Mouse (Mus musculus) adrenal gland (tissue): Measurements from ENCODE around the gene Lyrm1.

ENCODE experiments used
- intact Hi-C: fragments of 180-260 bp; cut with DNase I; formaldehyde crosslinking; loops from one replicate; pipeline ENCODE4 v1.15.1; 2025
- long read RNA-seq, 2 experiments: library from polyadenylated mRNA; unstranded; transcript quantifications; one replicate each; pipeline ENCODE4 v2.0.0; 2020; ENCODE audit warnings: borderline replicate concordance in 1 of 2; ENCODE audit not compliant: insufficient replicate concordance in 1 of 2

Lyrm1 gene
- long read RNA-seq, experiment 1, partial matches to known transcripts = 1 of 3 reads
- long read RNA-seq, experiment 1, other reads (novel, unspliced or antisense) = 0 of 3 reads
- long read RNA-seq, experiment 2, partial matches to known transcripts = 1 of 9 reads
- long read RNA-seq, experiment 2, other reads (novel, unspliced or antisense) = 2 of 9 reads

DNA sequence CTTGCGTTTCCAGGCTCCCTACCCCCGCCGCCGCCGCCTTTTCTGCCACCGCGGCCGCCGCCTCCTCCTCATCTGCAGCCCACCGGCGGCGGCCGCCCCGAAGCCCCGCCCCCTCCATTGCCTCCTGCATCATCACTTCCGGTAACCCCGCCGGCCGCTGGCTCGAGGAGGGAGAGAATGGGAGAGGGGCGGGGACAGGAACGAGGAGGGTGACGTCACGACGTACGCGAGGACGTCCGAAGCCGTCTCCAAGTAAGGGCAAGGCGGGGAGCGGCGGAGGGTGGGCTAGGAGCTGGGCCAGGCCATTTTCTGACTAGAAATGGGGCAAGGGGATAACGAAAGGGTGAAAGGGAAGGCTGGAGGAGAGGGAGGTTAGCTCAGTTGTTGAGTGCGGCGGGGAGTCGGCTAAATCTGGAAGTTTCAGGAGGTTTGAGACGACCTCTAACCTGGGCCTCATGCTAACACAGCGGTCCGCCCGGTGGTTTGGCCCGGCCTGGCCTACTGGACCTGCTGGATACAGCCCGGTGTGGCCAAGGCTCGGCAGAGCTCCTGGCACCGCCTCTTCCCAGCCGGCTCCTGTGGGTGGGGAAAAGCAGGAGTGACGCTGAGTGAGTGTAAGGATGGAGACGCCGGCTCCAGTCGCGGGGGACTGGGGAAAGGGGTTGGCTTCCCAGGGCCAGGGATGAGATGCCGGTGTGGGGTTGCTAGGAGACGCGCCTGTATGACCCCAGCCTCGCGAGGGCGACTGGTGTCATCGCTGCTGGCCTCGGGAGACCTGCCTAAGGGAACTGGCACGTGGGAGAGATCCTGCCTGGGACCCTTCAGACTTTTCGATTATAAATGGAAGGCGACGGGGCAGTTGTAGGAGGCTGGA, at the start of gene Lyrm1, which contains the start of gene Dcun1d3:
Gene Lyrm1, plus strand, starts transcription at position 223 of the 874 bp plus-strand sequence.
Gene Dcun1d3, minus strand, starts transcription at position 660 of the 874 bp plus-strand sequence.
- intact Hi-C loops = loop anchor here (5.0 kb wide), 2 partner anchors 49 to 56 kb away; no protein-coding TSS in a partner anchor

DNA sequence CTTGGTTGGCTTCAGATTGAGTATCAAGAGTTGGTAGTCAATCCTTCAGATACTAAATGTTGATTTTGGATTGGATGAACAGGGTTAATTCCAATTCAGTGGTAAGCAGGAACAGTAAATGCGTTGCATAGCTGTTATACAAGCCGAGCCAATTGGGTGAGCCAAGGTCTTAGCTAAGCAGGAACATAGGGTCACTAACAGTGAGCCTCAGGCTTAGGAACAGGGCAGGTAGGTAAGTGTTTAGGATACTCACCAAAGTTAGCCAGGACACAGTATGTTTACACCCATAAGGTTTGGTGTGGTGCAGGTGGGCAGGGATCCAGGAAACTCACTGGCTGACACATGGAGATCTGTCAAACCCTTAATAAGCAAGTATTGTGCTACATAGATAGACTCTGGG, 48.3 kb upstream of the Lyrm1 start:
- intact Hi-C loops = loop anchor here (5.0 to 10.0 kb wide), 3 partner anchors 50 to 477 kb away; partner anchors contain the start of genes Abca15, Dcun1d3 and Lyrm1

DNA sequence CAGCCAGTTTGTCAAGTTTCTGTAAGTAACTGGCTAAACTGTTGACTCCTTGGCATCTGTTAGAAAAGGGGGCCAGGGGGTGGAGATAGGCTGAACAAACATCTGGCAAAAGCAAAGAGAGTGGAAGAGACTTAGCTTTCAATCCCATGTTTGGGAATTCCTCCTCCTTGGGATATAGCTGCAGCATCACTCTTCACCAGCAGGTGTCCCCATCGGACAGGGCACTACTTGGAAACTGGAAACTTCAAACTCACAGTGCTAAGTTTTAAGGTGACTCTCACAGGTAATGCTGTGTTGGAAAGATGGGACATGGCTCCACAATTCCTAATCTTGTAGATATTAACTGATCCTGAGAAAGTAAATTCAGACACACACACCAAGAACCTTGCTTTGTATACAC, 46.6 kb upstream of the Lyrm1 start:
- intact Hi-C loops = loop anchor here (5.0 to 10.0 kb wide), 3 partner anchors 48 to 476 kb away; partner anchors contain the start of genes Abca15, Dcun1d3 and Lyrm1

DNA sequence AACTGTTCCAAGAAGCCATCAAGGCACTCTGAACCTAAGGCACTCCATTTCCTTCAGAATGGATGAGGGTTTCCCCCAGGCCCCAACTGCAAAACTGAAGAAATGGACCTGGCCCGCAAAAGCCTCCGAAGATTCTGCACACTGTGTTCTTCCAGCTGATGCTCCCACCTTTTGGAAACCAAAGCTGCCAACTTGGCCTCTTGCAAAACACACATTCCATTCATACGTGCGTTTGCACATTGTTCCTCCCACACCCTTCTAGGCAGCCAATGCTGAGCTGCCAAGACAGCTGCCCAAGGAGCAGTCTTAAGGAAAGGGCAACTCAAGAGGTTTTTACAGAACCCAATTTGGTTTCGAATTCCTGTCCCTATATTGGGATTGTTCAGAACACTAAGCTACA, 44.9 kb upstream of the Lyrm1 start:
- intact Hi-C loops = loop anchor here (5.0 to 10.0 kb wide), 2 partner anchors 104 to 247 kb away; partner anchors contain the start of gene Dnah3

DNA sequence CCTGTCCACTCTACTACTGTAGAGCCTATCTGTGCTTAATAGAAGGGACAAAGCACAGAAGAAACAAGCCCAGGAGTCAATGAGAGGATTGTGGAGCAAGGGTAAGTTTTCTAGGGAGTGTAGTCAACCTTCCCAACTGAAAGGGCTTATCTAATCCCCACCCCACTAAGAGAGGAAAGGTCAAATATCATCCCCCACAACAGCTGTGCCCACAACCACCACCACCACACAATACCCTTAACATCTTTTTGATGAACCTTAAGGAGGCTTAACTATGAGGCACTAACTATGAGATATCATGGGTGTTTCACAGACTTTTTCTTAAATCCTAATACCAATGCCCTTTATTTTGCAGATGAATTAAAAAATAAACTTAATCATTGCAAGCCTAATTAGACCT, 43.2 kb upstream of the Lyrm1 start:
- intact Hi-C loops = loop anchor here (5.0 to 10.0 kb wide), 2 partner anchors 102 to 245 kb away; partner anchors contain the start of gene Dnah3

DNA sequence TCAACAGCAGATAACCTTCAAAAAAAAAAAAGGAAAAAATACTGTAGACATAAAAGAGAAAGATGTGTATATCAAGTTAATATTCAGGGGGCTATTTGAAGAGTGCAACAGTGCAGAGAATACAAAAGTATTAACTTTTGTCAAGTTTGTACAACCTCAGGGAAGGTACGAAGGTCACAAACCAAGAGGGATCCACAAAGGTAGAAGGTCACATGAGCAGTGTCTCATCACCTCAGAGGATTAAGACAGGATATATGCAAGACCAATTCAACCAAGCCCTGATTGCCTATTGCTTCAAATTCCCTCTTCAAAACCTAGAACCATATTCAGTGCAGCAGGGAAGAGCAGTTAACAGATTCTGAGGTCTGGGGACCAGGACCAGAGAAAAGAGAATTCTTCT, 42.5 kb upstream of the Lyrm1 start:
- intact Hi-C loops = loop anchor here (5.0 to 10.0 kb wide), 2 partner anchors 102 to 244 kb away; partner anchors contain the start of gene Dnah3

DNA sequence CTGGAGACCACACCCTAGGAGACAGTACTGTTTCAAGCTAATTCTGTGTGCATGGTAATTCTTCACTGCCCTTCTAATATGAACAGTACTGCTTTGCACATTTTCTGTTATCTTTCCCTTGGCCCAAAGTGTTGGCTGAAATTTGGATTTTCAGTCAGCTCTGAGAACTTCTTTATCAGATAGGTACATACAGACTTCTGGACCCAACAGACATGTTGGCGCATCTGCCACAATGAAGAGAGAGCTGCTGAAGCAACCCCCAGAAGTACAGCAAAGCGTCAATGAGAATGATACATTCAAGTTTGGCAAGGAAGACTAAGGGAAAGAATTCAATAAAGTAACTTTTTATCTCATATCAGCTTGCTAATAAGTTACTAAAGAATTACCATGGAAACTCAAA, 41.3 kb upstream of the Lyrm1 start:
- intact Hi-C loops = loop anchor here (5.0 to 10.0 kb wide), 2 partner anchors 100 to 243 kb away; partner anchors contain the start of gene Dnah3

DNA sequence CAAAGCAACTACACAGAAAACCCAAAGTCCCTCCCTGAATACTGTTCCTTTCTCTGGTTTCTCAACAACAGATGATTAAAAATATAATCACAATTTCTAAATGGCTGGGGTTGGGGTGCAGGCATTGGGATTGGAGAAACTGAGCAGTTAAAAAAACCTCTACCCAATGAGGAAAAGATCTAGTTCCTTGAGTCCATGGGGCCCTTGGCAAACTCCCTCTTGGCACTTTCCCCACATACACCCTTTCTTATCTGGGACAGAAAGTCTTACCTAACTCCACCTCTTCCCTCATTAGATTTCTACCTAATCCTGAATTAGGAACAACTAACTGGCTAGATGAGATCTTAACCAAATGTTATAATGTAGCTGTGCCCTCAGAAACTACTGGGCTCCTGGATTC, 40.6 kb upstream of the Lyrm1 start:
- intact Hi-C loops = loop anchor here (10.0 kb wide), 1 partner anchor 100 kb away; no protein-coding TSS in a partner anchor

DNA sequence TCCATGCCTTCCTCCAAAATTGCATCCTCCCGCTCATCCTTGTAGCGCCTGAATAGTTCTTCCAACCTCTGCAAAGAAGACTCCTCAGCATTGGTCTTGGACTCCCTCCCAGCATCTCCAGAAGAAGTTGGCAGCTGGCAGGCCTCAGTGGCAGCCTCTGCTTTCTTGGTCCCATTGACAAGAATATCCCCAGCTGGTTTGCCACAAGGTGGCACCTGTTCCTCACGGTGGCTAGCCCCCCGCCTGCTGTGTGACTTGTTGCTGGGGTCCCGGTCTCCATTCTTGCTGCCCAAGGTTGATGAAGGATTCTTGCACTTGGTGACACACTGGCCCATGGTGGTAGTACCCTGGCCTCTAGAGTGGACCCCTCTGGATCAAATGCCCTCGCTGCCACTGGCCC, 36.2 kb upstream of the Lyrm1 start:
- intact Hi-C loops = loop anchor here (10.0 kb wide), 1 partner anchor 95 kb away; no protein-coding TSS in a partner anchor

DNA sequence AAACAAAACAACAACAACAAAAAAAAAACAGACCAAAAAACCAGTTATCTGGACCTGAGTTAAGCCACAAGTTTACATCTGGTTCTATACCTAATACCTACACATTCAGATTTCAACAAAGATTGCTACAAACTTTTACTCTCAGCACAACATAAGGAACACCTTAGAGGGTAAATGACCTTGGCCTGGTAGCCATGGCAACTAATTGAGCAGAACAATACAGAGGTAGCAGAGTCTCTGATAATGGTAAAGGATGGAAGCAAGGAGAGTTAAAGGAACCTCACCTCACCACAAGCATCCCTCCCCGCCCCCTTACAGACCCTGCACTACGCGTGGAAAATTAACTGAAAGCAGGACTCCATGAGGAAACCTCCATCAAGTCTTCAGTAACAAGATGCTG, 35.5 kb upstream of the Lyrm1 start:
- intact Hi-C loops = no loop called here

DNA sequence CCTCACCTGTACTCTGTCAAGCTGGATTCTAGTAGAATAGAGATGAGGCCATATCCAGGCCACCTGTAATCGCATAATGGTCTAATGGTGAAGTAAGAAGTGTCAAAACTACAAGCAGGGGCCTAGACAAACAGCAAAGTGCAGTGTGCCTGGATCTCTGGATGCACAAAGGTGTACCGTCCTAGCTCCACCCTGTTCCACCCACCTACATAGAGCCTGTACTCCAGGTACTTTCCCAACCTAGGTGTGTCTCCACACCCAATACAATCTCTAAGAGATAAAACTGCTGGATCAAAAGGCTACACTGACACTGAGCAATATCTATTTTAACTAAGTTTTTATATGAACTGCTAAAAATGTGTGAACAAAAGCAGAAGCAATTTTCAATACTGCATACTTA, 35.1 kb upstream of the Lyrm1 start:
- intact Hi-C loops = no loop called here

DNA sequence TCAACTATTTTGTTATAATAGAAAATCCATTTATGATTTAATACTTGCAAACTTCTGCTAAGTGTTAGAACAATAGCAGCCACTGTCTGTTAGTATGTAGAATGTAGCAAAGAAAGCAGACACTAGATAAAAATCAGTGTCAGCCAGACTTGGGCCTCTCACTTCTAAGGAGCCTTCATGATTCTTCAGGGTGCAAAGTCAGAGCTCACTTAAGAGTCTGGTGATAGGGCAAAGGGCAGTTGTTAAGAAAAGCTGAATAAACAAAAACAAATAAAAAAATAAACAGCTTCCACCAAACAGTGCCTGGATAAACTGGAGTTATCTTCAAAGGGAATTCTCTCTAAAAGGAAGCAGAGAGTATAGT, 34.7 kb upstream of the Lyrm1 start:
- intact Hi-C loops = no loop called here

DNA sequence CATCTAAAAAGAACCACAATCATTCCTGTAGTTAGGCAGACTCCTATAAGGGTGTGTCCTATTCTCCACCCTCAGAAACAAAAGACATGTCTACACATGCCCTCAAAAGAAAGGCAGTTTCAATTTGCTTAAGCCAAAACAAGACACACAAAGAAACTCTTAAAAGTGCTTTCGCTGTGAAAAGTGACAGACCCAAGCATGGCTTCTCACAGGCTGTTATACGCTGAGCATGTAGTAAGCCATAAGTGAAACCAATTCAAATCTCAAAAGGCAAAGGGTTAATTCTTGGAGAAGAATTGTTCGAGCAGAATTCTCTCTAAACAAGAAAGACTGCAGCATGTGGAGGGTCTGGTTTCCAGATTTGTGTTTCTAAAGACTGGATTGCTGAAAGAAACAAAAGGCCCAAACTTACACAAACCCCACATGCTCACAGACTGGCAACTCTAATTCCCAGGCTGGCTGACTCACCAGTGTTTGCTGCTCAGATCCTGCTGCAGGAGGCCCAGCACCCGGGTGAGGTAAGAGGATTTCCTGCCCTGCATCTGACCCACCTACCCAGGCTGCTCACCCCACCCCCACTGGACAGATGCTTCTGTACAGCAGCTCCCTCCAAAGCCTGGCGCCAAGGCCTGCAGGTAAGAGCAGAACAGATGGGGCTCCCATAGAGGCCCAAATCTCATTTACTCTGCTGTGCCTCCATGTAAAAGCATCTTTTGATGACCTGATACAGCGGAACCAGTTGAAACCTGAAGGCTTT, 34.1 kb upstream of the Lyrm1 start:
- intact Hi-C loops = no loop called here

DNA sequence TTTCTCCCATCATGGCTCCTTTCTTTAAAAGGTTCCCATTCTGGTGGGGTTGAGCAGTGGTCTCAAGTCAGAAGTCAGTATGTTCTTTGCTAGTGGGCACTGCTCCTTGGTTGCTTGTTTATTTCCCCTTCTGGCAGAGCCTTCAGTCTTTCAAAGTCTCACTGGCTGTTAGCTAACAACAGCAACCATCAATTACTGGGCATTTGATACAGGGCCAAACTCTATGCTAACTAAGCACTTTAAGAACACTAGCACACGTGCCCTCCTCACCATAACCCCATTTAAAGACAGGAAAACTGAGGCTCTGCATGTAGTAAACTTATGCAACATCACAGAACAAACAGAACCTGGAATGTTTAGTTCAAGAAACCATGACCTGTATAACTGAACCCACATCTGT, 33.5 kb upstream of the Lyrm1 start:
- intact Hi-C loops = no loop called here

DNA sequence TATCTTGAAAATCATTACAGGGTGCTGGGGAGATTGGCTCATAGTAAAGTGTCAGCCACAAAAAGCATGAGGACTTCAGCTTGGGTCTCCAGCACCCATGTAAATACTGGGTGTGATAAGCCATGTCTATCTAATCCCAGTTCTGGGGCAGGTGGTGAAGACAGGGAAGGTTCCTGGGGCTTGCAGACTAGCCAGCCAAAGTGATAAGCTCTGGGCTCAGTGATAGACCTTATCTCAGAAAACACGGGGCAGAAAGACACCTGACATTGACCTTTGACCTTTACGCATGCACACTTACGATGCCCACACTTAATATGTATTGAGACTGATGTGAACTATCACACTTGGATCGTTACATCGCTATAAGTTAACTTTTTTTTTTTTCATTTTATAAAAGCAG, 31.2 kb upstream of the Lyrm1 start:
- intact Hi-C loops = no loop called here

DNA sequence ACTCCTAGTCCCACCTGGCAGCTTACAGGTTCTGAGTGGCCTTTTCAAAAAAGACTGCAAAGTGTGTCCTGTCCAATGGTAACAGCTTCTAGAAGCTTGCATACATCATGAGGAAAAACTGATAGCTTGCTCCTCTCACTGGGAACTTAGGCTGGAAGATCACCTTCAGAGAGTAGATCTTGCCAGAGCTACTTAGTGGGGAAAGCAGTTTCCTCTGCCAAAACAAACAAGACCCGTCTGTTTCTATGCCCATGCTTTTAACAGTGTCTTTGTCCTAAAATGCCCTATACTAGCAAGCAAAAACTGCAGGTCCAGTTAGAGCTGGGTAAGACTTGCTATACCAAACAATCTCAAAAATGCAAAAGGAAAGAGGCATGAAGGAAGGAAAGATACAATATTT, 29.5 kb upstream of the Lyrm1 start:
- intact Hi-C loops = no loop called here

DNA sequence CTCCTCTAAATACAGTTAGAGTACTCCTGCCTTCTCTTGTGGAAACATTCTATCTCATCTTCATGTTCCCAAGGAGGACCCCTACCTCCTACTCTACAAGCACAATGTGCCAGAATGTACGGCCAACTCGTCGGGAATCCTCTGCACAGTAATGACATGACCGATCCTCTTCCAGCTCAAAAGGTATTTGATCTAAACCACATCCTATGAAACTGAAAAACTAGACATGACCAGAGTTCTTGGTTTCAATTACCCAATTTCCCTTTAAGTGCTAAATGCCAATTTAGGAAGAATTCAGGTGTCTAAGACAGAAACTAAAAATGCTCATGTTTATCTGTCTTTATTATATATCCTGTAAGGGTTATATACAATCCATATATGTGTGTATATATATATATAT, 23.5 kb upstream of the Lyrm1 start:
- intact Hi-C loops = no loop called here

DNA sequence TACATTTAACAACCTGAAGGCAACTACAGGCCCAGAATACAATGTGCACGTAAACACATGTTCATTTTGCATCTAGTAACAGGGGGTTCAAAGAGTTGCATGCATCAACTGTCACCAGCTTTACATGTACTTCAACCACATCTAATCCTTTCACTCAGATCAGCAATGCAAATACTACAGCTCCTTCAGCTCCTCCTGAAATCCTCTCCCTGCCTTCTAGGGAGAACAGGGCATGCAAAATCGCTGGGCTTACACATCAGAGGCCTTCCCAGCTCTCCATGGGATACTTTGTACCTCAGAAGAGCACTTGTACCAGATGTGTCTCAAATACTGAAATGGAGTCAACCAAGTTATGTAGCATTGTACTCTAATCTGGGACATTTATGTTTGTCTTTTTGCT, 22.6 kb upstream of the Lyrm1 start:
- intact Hi-C loops = no loop called here

DNA sequence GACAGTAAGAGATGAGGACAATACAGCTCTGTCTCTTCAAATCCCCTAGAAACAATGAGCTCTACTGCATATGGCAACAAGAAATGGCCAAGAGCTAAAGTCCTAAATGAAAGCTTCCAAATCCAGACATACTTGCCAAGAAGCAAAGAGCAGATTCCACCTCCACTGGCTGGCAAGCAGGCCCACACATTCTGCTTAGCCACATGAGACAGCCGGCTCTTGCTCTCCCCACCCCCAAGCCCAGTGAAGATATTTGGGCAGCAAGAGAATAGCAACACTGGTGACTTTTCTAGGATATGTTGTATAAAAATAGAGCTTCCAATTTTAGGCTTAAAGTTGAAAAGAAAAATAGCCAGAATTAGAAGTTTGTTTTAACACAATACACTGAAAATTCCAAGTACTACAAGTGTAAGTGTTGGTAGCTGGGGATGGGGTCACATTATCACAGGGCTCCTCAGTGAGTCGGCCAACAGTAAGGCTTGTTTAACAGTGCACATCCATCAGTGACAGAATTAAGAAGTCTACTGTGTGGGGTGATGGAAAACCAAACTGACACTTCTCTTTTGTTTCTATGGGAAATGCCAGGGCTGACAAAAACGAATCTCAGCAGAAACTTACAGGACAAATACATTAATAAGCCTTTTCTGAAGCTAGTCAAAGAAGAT, 19.8 kb upstream of the Lyrm1 start:
- intact Hi-C loops = no loop called here

DNA sequence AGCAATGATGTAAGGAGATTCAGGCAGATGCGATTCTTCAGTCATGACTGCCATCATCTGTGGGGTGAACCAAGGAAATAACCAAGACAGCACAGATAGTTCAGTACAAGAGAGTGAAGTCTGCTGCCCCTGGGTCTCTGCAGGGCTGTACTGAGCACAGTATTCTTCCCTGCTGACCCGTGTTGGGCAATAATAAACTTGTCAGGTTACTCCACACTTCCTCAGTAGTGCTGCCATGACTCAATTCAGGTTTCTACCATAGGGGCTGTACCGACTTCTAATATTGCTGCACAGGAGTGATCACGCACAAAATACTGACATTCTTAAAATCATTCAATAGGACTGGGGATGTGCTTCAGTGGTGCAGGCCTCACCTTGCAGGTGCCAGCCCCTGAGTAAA, 16.5 kb upstream of the Lyrm1 start:
- intact Hi-C loops = no loop called here

DNA sequence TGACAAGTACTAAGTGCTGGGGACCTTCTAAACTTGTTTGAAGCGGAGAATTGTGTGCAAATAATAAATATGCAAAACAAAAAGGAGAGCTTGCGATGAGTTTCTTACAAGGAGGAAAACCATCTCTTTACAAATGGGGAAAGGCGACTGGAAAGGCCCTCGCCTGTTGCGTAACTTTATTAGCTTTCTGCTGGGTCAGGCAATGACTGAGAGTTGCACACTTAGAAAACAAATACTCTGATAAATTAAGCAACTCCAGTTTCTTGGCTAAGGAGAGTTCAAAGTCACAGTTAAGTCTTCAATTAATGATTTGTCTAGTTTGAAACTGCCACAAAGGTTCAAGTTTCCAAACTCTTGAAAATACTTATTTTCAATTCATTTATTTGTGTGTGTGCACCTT, 15.3 kb upstream of the Lyrm1 start:
- intact Hi-C loops = no loop called here
